Mouse (Mus musculus): ENCODE data around the gene Hoxb9.

- TF ChIP-seq POLR2A (IDR thresholded peaks at IDR 0.05; ENCODE audit: borderline replicate concordance, extremely low read depth, insufficient read depth, insufficient read length, poor library complexity, severe bottlenecking) (no peak), CTCF (IDR thresholded peaks at IDR 0.05; ENCODE audit: borderline replicate concordance, extremely low read depth, insufficient read depth, insufficient read length) (peak; percentile 85)
Observed at GRCm38 (mm10) chr11:96294245-96295091, 23.2 kb downstream of the Hoxb9 start.
